Mouse (Mus musculus) brain, adult 2 months (tissue): ENCODE results near the gene Uggt2.
A peak's percentile ranks its signal among the peaks of the same experiment; 100 is the strongest.

ENCODE experiments used
- DNase-seq: peaks from one replicate; pipeline ENCODE4 v3.0.0; 2011; ENCODE audit warnings: low read depth, low spot score

Uggt2 gene

GRCm38 (mm10) chr14:118982429-118983045 is 116.7 kb downstream of the Uggt2 start:
- peak; percentile 72 for DNase-seq

- DNase-seq = peak; percentile 27
Observed at GRCm38 (mm10) chr14:118981711-118982428, 117.4 kb downstream of the Uggt2 start.

- no peak for DNase-seq
Observed at GRCm38 (mm10) chr14:118980890-118981289, 118.3 kb downstream of the Uggt2 start.

GRCm38 (mm10) chr14:118980358-118980757 is 118.9 kb downstream of the Uggt2 start:
- no peak for DNase-seq

- DNase-seq = no peak
Observed at GRCm38 (mm10) chr14:118979571-118980325, 119.5 kb downstream of the Uggt2 start.

DNA sequence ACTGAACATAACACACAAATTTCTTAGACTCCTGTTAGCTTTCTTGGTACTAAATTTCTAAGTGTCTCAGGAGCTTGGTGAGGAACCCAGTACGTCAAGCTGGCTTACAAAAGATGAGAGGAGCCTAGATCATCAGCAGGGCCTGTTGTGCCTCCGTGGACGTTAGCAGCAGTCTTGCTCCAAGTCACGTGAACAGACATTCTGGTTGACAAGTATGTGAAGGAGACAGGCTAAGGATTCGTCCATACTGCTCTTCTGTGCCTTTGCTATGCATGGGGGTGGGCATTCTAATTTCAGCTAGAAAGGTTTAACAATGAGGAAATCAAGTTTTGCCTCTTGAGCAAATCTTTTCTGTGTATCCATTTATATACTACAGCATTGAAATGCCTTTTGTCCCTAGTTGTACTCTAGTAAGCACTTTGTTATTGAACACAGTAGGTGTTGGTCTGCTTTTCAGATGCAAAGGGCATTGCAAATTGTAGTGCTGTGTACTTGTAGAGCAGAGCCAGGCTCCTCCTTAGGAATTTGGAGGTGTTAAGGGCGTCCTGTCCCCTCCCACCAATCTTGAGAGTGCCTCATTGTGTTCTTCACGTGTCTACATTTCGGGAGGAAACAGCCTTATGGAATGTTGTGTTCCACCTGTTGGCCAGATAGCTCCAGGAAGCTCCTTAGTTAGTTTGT is 122.0 kb downstream of the Uggt2 start:
- DNase-seq = no peak

GRCm38 (mm10) chr14:118972268-118972667 is 127.0 kb downstream of the Uggt2 start:
- DNase-seq = peak; percentile 29

- DNase-seq = no peak
Observed at GRCm38 (mm10) chr14:118967646-118968045, 131.6 kb downstream of the Uggt2 start.

DNA sequence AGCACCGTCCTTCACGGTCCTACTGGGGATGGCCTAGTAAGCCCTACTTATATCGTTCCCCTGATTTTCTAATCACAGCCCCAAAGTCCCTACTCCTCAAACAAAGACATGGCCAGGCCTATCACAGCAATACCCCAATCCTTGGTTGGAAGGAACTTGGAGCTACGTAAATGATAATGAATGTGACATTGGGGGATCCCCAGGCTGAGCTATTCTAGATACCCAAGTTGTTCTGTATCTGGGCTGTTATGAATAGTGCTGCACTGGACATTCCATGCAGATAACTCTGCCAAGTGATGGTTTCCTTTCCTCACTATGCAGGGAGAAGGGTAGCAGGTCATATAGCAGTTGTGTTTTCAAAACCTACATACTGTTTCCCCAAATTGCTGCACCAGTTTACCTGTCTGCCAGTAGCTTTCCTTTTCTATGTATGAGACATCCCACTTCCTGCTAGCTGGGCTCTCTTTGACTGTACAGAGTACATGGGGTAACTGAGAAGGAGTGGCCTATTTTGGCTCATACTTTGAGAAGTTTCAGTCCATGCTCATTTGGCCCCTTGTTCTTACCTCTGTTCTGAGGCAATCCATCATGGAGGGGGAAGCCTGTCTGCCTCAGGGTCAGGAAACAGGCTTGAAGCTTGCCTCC is 133.8 kb downstream of the Uggt2 start:
- DNase-seq = no peak

DNA sequence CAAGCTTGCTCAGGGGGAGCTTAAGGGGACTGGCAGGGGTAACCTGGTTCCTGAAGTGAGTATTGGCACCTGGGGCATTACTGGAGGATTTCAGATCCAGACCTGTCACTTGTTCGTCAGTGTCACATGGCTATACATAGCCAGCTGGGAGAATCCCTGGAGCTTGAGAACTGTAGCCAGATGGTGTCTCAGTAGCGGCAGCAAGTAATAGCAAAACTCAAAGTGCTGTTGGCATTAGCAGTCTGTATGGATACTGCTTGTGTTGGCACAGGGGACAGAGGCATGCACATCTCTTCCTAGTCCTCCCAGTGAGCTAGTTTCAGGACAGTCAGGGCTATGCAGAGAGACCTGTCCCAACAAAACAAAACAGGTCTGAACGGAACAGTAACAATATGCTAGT is 141.2 kb downstream of the Uggt2 start:
- DNase-seq = peak; percentile 55

- DNase-seq = peak; percentile 60
Observed at GRCm38 (mm10) chr14:118951912-118952583, 147.2 kb downstream of the Uggt2 start.

- DNase-seq = no peak
Observed at GRCm38 (mm10) chr14:118948841-118949240, 150.4 kb downstream of the Uggt2 start.

GRCm38 (mm10) chr14:118944702-118945101 is 154.5 kb downstream of the Uggt2 start:
- DNase-seq = no peak

- peak; percentile 59 for DNase-seq
Observed at GRCm38 (mm10) chr14:118942076-118942475, 157.2 kb downstream of the Uggt2 start.

- no peak for DNase-seq
Observed at GRCm38 (mm10) chr14:118940796-118941495, 158.3 kb downstream of the Uggt2 start.

- peak; percentile 26 for DNase-seq
Observed at GRCm38 (mm10) chr14:118938551-118938950, 160.7 kb downstream of the Uggt2 start.

DNA sequence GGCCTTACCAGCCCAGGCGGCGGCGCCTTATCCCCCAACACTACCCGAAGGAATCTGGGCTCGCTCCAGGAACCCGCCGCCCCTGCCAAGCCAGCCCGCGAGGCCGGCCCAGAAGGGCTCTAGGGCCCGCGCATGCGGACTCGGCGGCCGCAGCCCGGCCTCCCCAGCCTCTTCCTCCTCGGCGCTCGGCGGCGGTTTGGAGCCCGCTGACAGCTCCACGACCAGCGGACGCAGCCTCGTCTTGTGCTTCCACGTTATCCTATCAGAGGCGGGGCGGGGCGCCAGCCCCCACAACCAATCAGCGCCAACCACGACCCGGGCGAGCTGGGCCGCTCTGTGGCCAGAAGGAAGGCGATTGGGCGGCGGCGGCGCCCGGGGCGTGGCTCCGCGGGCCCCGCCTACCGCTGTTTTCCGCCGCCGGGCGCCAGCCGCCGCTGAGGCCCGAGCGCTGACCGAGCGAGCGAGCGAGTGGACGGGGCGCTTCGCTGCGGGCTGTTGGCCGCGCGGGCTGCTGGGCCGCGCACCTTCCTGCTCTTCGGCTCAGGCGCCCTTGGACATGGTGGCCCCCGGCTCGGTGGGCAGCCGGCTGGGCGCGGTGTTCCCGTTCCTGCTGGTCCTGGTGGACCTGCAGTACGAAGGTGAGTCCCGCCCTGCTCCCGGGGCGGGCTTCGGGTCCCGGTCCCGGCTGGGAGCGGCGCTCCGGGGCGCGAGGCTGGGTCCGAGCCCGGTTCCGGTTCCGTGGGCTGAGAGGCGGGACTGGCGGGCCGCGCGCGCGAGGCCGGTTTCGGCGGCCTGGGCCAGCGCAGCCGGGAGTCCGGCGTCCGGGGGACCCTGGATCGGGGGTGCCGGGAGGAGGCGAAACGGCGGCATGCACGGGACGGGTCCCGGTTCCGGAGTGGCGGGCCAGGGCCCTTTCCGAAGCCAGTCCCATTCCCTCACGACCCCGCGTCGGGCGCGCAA is 161.4 kb downstream of the Uggt2 start, which contains the start of gene Dnajc3:
Gene Dnajc3 (plus strand): TSS at position 444 of the 960 bp plus-strand sequence.
- peak; percentile 99 for DNase-seq

GRCm38 (mm10) chr14:118936952-118937351 is 162.3 kb downstream of the Uggt2 start:
- no peak for DNase-seq

DNA sequence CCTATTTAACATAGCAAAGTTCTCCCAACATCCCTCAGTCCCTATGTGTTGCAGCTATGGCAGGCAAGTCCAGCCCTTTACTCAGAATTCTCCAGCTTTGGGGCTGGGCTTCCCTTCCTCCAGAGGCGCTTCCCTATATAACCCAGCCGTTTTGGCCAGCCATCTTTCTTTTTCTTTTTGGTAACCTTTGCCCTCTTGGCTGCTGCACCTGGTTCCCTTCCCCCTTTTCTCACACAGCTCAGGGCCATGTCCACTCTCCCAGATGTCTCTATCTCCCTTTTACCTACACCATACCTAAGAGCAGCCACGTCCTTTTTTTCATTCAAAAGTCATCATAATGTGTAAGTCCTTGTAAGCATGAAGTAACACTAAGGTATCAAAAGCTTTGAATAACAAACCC is 163.0 kb downstream of the Uggt2 start:
- DNase-seq = no peak
